Mouse (Mus musculus): ENCODE results near the gene Plxna4. TPM values are rescaled to one million over a fixed set of nuclear protein-coding genes. Genes with fewer than 3 reads are reported as not detected.
A peak's percentile ranks its signal among the peaks of the same experiment; 100 is the strongest.
"Not testable (repeated sequence)": the region's sequence is repeated elsewhere in the genome, so short reads cannot be mapped to it uniquely, and the experiment has no call there.

Plxna4 gene
- total RNA-seq, 2 experiments from 2014 or later: 67.6 to 71.8 TPM

DNA sequence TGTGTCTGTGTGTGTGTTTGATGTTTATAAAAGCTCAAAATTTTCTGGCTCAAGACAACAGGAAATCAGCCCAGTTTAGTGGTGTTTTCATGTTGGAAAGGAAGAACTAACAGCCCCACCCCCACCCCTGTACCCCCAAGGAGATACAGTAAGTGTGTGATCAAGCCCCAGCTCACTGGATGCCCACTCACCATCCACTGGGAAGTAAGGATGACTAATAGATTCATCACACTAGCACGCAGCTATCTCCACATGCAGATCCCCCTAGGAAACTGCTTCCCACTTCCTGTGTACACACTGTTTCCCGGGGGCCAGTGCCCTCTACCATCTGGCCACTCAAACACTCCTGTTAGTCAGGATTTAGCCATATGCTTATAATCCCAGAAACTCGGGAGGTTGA, 17.5 kb downstream of the Plxna4 start:
- DNase-seq (ENCODE audit: low spot score in 2 of 2): peak in 1 of 2 experiments; percentile 22
- intact Hi-C loops (cut with DNase I): no loop called here

DNA sequence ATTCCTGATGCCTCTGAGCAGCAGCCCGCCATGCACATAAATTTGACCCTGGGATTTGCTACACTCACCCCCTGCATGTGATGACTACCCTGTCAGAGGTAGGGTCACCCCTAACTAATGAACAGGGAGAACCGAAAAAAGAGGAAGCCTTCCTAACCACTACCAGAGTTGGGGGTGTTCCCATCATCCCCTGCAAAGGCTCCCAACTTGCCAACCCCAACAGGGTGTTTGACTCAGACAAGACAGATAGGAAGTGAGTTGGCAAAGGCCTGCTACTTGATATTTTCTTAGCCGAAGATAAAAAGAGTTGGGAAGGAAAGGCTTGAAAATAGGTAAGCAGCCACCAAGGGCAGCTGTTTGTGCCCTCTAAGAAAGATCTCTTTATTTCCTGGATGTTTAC, 18.1 kb downstream of the Plxna4 start:
- DNase-seq (ENCODE audit: low spot score in 2 of 2): no peak
- intact Hi-C loops (cut with DNase I): no loop called here

DNA sequence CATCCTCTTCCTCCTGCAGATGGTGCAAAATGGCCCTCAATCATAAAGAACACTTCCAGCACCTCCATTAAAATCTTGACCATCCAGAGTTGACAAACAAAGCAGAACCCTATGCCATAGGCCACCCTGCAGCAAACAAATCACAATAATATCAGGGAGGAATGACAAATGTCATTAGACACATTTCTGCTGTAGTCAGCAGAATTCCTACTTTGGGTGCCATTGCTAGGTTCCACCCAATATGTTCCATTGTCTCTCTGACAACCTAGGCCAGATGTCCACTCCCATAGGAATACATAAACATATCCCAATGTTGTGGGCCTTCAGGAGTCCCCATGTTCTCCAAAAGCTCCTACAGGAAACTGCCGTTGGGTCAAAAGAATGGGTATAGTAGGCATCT, 41.1 kb downstream of the Plxna4 start:
- no peak for DNase-seq (ENCODE audit: low spot score in 2 of 2)
- intact Hi-C loops (cut with DNase I): no loop called here

DNA sequence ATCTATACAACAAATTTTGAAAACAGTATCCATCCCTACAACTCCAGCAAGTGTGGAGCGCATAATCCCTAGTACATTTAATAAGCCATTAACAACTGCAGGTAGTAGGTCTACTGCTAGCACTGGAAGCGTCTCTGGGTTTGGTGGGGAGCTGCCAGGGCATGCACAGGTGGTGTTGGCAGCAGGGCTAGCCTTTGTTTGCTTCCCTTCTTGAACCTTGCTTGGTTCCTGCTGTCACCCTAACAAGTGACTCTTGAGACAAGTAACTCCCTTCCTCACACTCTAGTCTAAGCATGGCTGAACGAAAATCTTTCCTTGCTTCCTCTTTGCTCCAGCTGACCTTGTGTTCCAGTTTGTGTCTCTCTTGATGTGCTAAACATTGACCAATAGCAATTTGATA, 44.0 kb downstream of the Plxna4 start:
- intact Hi-C loops (cut with DNase I): no loop called here
- no peak for DNase-seq (ENCODE audit: low spot score in 2 of 2)

DNA sequence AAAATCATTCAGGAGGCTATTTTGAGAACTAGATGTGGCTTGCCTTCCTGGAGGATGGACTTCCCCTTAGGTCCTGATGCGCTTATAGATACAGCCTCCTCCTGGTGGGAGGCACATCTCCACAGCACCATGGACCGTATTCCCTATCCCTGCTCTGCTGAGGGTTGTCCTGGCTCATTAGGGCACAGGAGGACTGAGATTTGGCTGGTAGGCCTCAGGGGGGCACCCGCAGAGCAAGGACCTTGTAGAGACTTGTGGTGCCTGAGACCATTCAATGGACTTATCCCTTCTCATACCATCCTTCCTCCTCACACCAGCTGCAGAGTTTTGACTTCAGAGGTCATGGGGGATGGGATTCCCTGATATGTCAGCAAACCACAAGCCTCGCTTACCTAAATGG, 47.8 kb downstream of the Plxna4 start:
- intact Hi-C loops (cut with DNase I): no loop called here
- DNase-seq (ENCODE audit: low spot score in 2 of 2): no peak

DNA sequence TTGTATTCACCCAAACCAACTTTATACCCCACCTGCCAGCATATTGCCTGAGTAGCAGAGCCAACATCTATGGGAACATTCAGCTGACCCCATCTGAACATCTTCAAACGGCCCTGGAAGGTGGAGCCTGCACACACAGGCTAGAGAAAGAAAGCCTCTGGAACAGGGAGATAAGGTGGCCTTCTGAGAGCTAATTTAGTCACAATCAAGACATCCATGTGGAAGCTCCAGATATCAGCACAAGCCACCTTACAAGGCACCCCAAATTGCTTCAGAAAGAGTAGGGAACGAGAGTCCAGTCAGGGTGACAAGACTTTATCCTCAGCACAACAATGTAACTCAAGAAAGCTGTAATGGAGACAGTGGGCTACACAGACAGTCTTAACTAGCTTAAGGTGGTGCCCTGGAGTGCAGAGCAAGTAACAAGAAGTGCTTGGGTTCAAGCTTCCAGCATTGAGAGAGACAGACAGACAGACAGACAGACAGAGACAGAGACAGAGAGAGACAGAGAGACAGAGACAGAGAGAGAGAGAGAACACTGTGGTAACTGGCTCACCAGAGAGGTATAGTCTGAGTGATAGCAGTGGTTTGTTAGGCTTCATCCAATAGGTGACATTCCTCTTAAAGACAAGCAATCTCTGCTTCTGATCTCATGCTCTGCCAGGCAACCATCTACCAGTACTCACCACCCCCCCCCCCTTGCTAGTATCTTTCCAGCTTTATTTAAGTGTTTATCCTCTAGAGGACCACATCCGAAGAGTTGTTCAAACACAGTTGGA, 53.8 kb downstream of the Plxna4 start:
- DNase-seq (ENCODE audit: low spot score in 2 of 2): no peak
- intact Hi-C loops (cut with DNase I): no loop called here

DNA sequence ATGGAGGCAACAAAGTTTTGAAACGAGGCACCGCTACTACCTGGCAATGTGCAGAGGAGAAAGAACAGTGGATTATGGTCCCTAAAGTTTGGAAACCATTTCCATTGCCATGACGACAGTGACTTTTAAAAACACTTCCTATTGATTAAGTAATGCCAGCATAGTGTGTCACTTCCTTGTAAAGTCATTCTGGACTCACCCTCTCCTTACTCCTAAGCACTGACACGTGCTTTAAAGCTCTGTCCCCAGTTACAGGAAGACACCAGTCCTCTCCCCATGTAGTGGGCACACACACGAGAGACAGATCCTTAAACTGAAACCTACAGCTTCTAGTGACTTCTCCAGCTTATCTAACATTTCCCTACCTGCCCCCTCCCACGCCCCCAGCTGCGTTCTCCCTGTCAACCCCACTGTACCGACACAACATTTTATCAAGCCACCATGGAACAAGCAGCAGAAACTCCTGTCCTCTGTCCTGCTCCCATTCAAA, 59.9 kb downstream of the Plxna4 start:
- no peak for DNase-seq (ENCODE audit: low spot score in 2 of 2)
- intact Hi-C loops (cut with DNase I): no loop called here

DNA sequence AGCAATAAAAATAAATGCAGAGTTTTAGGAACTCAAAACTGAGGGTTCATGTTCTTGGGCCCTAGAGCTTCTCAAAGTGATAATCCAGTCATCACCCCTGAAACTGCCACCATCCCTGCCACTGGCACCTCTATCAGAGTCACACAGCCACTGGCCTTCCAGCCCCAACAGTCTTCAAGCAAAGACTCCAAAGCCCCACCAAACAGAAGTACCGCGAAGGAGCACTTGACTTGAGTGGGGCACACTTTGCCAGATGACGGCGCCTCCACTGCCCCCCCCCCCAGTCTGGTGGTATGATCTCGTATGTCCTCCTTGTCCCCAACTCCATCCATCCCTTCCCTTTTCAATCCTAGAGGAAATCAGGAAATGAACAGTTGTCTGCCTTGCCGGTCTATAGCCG, 60.5 kb downstream of the Plxna4 start:
- DNase-seq (ENCODE audit: low spot score in 2 of 2): no peak
- intact Hi-C loops (cut with DNase I): no loop called here

DNA sequence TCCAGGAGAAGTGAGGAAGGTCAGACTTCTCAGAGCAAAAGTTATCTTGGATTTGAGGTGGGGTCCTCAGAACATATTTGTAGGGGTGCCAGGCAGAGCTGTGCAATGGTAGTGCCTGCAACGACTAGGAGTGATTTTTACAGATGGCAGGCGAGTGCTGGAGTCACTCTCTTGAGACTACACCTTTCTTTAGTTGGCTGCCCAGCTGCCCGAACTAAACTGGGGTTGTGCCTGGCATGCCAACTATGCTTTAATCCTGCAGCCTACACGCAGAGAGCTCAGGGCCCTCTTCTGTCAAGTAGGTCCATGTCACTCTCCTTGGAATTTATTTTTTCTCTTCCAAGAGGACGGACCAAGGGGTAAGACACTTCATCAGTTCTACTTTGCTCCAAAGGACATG, 61.2 kb downstream of the Plxna4 start:
- intact Hi-C loops (cut with DNase I): no loop called here
- no peak for DNase-seq (ENCODE audit: low spot score in 2 of 2)

DNA sequence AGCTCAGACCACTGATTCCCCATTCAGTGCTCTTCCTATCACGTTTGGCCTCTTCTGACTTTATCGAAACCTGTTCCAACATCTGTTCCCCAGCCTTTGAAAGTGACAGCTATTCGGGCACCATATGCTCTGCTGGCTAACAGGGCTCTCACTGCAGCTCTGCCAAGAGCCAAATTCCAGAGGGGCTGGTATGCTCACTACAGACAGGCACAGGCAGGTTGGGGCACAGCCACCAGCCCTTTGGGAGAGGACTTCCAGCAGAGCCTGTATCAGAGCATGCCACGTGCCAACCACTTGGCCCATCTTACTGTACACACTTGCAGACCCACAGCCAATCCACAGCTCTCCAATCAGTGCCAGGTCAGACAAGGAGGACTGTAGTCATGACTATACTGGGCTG, 67.9 kb downstream of the Plxna4 start:
- DNase-seq (ENCODE audit: low spot score in 2 of 2): no peak
- intact Hi-C loops (cut with DNase I): no loop called here

DNA sequence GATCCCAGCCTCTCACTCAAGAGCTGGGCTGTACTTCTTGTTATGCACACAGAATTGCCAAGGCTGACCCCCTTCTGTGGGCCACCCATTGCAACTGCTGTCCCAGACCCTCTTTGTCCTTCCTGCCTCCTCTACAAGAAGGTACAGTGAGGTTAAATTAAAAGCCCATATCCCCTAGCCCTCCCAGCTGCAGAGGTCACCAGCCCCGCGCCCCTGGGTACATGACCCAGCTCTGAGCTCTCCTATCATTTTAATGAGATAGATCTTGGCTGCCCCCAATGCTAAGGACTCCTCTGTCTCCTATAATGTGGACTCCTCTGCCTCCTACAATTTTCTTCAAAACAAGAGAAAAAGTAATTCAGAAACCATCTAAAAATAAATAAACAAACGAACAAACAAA, 69.4 kb downstream of the Plxna4 start:
- DNase-seq (ENCODE audit: low spot score in 2 of 2): no peak
- intact Hi-C loops (cut with DNase I): no loop called here

DNA sequence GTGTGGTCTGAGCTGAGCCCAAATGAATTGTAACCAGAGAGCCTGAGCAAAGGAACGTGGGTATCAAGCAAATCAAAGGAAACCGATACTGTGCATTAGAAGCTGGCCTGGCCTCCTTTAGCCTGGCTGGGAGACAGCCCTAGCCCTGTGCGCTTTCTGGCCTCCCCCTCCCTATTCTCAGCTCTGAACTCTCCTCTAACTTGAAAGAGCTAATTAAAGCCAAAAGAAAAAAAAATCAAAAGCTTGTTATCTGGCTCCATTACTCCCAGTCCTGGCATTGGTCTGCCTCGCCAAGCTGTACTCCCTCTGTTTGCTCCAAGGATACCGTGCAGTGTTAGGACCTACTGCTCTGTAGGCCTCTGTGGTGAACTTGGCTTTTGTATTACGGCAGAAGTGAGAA, 73.9 kb downstream of the Plxna4 start:
- no peak for DNase-seq (ENCODE audit: low spot score in 2 of 2)
- intact Hi-C loops (cut with DNase I): no loop called here

DNA sequence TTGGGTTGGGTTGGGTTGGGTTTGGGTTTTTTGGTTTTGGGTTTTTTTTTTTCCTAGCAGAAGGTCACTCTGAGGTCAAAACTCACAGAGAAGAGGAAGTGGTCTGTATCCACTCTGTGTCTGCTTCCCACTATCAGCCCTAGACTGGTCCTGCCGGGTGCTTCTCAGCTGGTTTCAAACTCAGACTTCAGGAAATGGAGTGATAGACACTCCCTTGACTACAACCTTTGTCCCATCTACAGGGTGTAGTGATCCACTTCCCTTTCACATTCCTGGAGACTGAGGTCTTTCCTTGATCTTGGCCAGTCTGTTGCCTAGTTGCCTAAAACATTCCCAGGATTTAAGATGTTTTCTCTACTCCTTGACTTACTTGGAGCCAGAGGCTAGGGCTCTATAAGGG, 76.0 kb downstream of the Plxna4 start:
- no peak for DNase-seq (ENCODE audit: low spot score in 2 of 2)
- intact Hi-C loops (cut with DNase I): no loop called here

DNA sequence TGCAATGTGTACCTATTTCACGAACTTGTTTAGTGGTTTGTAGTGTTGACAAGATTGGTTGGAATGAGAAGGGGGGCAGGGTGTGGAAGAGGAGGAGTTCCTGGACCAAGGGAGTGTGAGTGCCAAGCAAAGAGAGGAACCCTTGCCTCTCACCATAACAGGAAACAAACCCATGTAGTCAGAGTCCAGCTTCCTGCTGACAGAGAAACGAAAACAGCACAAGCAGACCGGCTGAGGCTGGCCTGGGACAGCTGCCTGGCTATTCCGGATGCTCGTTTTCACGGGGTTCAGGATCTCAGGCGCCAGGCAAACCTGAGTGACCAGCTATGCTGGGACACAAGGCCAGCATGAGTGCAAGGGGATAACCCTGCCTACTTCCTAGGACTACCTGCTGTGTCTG, 77.1 kb downstream of the Plxna4 start:
- DNase-seq (ENCODE audit: low spot score in 2 of 2): no peak
- intact Hi-C loops (cut with DNase I): no loop called here

DNA sequence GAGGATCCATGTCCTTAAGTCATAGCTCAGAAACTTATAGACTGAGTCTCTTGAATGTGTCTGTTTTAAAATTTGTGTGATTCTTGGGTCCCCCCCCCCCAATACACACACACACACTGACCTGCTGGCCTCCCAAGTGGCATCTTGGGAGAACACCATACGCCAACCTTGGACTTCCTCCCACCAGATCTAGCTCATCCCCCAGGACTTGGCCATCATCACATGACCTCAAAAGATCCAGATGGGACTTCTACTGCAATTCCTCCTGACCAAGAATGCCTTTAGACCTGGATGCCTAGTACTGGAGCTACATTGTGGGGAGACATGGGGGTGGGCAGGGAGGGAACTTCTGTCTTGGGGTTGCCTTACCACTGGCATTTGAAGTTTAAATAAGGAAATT, 77.5 kb downstream of the Plxna4 start:
- no peak for DNase-seq (ENCODE audit: low spot score in 2 of 2)
- intact Hi-C loops (cut with DNase I): no loop called here

DNA sequence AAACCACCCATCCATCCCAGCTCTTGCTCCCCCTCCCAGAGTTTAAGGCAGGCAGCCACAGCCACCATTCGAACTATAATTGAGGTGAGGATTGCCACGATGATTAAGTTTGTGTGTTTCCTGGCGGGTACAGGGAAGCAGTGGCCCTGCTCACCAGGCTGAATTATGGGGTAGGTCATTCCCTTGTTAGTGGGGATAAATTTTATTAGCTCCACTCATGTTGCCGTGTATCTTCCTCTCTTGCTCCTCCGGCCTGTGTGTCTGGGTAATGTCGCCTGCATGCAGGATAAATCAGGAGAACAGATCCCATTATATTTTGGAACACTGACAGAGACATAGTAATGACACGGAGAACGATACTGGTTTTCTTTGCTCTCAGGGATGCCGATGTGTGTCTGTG, 78.9 kb downstream of the Plxna4 start:
- DNase-seq (ENCODE audit: low spot score in 2 of 2): no peak
- intact Hi-C loops (cut with DNase I): no loop called here

DNA sequence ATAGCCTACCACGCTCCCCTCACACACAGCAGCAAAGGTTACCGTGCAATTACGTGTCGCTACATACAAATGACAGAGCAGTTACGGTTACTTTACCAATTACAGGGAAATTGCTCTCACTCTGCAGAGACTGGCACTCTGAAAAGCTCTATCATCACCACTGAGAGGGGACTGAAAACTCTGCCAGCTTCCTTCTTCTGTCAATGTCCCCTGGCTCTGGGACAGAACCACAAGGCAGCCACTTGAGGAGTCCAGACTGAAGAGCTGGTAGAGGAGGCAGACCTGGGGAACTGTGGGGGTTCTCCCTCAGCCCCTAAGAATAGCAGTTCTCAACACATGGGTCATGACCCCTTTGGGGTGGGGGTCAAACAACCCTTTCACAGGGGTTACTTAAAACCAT, 83.0 kb downstream of the Plxna4 start:
- DNase-seq (ENCODE audit: low spot score in 2 of 2): no peak
- intact Hi-C loops (cut with DNase I): no loop called here

DNA sequence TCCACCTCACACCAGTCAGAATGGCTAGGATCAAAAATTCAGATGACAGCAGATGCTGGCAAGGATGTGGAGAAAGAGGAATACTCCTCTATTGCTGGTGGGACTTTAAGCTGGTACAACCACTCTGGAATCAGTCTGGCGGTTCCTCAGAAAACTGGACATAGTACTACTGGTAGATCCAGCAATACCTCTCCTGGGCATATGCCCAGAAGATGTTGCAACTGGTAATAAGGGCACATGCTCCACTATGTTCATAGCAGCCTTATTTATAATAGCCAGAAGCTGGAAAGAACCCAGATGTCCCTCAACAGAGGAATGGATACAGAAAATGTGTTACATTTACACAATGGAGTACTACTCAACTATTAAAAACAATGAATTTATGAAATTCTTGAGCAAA, 86.8 kb downstream of the Plxna4 start:
- DNase-seq (ENCODE audit: low spot score in 2 of 2); intact Hi-C loops (cut with DNase I): not testable (repeated sequence)

DNA sequence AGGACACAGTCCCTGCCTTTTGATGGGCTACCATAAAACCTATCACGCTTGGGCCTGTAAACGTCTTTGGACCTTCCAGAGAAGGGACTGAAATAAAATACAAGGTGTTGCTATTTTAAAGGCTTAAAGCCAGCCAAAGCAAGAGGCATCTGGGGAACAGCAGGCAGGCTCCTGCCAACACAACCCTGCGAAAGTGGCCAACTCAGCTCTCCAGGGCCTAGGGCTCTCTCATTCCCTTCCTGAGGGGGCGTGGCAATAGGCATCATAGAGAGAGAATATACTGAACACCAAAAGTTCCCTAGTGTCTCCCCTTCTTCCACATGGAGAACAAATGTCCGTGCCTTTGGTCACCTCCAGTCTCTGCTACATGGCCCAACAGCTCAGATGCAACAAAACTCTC, 89.9 kb downstream of the Plxna4 start:
- intact Hi-C loops (cut with DNase I): no loop called here

DNA sequence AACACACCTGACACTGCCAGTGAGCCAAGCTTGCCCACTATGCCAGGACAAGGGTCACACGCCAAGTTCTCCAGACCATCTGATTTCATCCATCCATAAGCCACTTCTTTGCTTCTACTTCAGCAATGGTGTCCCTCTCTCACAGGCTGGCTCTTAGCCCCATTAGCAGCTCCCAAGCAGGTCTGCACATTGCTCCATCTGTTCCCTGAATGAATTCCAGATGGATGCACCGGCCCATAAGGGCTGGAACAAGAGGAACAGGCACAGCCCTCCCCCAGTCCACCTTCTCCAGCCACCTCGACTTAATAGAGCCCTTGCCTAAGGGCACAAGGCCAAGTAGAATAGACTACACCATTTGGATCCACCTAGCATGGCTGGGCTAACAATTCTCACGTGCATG, 91.9 kb downstream of the Plxna4 start:
- intact Hi-C loops (cut with DNase I): no loop called here
- DNase-seq (ENCODE audit: low spot score in 2 of 2): no peak

More for the DNA sequence above, 89.9 kb downstream of the Plxna4 start:
- no peak for DNase-seq (ENCODE audit: low spot score in 2 of 2)

DNA sequence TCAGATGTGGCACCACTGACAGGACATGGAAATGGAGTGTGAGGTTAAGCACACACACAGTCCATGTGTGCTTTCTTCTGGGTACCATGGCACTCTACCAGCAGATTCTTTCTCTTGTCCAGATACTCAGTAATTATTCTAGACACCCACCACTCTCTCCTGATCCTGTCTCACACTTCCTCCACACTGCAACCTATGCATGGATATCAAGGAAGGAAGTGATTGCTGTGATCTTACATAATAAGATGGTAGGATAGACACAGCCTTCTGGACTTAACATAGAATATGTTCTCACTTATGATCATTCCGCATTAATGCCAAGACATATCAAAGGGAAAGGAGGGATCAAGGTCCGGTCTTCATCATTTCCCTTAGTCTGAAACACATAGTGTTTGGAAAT, 92.5 kb downstream of the Plxna4 start:
- intact Hi-C loops (cut with DNase I): no loop called here
- peak in 1 of 2 experiments; percentile 45 for DNase-seq (ENCODE audit: low spot score in 2 of 2)

DNA sequence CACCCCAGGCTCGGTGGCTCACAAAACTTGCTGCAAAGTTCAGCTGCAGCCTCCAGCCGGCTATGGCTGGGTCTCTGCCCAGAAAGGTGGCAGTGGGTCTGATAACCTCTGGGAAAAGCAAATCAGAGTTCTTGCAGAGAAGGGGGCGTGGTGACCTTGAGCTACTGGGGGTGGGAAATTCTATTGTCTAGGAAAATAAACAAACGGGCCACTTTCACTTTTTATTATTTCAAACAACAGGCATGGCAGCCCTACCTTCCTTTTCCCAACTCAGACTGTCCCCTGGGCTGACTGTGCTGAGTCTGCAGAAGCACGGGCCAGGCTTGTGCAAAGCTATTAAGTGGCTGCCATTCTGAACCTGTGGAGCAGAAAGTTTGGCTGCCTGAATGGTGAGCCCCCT, 94.4 kb downstream of the Plxna4 start:
- no peak for DNase-seq (ENCODE audit: low spot score in 2 of 2)
- intact Hi-C loops (cut with DNase I): no loop called here
